Mouse (Mus musculus): Measurements from ENCODE around the gene Ppan. TPM values are rescaled to one million over a fixed set of nuclear protein-coding genes. Genes with fewer than 3 reads are reported as not detected.

Ppan gene
- polyA plus RNA-seq, 1 experiment from 2014 or later, result 75.1 TPM

DNA sequence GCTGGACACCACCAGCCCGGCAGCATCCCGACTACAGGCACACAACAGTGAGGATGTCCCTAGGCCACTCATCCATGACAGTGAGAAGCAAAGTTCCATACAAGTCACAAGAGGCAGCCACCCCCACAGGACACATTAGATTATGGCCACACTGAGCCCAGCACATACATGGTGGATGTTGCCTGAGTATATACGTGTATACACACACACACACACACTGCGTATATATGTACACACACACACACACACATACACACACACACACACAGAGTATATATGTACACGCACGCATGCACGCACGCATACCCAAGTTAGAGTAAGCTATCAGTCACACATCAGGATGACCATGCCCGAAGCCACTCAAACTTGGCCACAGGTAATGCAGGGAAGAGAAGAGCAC lies 7.4 kb downstream of the Ppan start:
- H3K4me3 ChIP-seq (ENCODE audit: low read depth, low read length), result no peak overlapping the region
- WGBS, result 95% methylated on average over 9 of the region's 9 CpGs
- ATAC-seq (replicated peaks; ENCODE audit: low FRiP score) (no peak), DNase-seq (ENCODE audit: low spot score) (no peak)
- H3K4me1 ChIP-seq (replicated peaks; ENCODE audit: control insufficient read depth, insufficient read depth, low read length), result peaks cover 12% of the 10 kb centered on the region; the same call in 1 of the 2 replicates
- no peaks in the 10 kb centered on the region for H3K27me3 ChIP-seq (ENCODE audit: control insufficient read depth, insufficient read depth, low read length)
- H3K9me3 ChIP-seq (ENCODE audit: control insufficient read depth, low read length), result no peaks in the 10 kb centered on the region
- no peak overlapping the region for H3K27ac ChIP-seq (ENCODE audit: low read depth, low read length)
- H3K4me2 ChIP-seq (ENCODE audit: low read depth, low read length, severe bottlenecking), result no peak overlapping the region
- H3K36me3 ChIP-seq (ENCODE audit: control insufficient read depth, insufficient read depth, low read length), result peaks cover 23% of the 10 kb centered on the region
- H3K9ac ChIP-seq (ENCODE audit: low read length), result no peak overlapping the region

DNA sequence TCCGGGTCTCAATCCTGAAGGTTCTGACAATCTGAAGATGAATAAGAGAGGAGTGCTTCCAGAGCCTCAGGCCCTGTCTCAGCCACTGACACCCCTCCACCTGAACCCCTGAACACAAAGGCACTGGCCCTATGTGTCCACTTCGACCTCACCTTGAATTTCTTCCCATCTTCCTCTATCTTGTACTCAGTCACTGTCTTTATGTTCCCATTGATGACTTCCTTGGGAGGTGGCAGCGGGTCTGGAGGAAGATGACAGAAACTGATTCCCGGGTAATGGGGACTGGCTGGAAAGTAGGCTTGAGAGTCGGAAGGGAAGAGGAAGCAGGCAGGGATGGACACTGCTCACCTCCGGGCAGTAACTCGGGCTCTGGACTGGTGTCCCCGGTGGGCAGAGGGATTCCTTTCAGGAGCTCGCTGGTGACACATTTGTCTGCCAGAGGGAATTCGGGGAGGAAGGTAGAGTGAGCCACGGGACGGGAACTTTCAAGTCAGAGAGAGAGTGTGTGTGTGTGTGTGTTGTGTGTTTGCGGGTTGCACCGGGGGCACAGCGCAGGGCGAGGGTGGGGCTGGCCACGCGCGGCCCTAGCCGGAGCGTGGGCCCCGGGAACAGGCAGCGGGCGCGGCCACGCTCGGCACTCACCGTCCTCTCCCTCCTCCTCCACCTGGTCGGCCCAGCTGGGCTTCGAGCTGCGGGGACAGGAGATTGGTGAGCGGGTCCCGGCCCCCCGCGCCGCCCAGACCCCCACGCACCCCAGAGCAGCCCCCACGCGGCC lies 9.9 kb downstream of the Ppan start:
- DNase-seq (ENCODE audit: low spot score), result no peak
- peaks cover 12% of the 10 kb centered on the region; the same call in 1 of the 2 replicates for H3K4me1 ChIP-seq (replicated peaks; ENCODE audit: control insufficient read depth, insufficient read depth, low read length)
- H3K27me3 ChIP-seq (ENCODE audit: control insufficient read depth, insufficient read depth, low read length), result no peaks in the 10 kb centered on the region
- whole genome bisulfite sequencing, result 4% methylated on average over 37 of the region's 39 CpGs
- ATAC-seq (replicated peaks; ENCODE audit: low FRiP score), result peak; percentile 67
- H3K9ac ChIP-seq (ENCODE audit: low read length), result peak overlapping the region; percentile 89
- H3K4me3 ChIP-seq (ENCODE audit: low read depth, low read length), result peak overlapping the region; percentile 97
- no peaks in the 10 kb centered on the region for H3K9me3 ChIP-seq (ENCODE audit: control insufficient read depth, low read length)
- peak overlapping the region; percentile 97 for H3K4me2 ChIP-seq (ENCODE audit: low read depth, low read length, severe bottlenecking)
- peaks cover 11% of the 10 kb centered on the region; the same call in 1 of the 2 replicates for H3K36me3 ChIP-seq (ENCODE audit: control insufficient read depth, insufficient read depth, low read length)
- H3K27ac ChIP-seq (ENCODE audit: low read depth, low read length), result no peak overlapping the region

DNA sequence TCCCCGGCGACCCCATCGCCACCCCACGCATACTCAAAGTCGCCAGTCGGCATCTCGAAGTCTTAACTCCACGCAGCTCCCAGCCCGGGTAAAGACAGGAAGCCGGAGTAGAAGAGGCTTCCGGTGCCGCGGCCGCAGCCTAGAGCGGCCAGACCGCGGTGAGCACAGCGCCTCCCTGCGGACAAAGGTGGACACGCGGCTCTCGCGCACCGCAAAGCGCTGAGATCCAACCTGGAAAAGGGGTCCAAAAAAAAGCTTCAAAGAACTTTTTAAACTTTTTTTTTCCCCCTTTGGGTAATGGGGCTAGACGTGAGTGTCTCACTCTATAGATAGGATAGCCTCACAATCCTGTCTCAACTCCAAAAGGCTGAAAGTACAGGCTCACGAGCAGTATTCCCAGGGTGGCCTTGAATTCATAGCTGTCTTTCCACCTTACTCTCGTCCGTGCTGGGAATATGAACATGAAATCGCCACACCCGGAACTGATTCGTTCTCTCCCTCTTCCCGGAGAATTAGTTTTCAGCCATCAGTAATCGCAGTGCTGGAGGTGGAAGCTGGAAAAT lies 10.6 kb downstream of the Ppan start, which contains the start of gene Eif3g:
TSS of gene Eif3g (minus strand) at position 113 of the 563 bp plus-strand sequence.
- no peak within 1 kb of the TSS for H3K27ac ChIP-seq (ENCODE audit: low read depth, low read length)

DNA sequence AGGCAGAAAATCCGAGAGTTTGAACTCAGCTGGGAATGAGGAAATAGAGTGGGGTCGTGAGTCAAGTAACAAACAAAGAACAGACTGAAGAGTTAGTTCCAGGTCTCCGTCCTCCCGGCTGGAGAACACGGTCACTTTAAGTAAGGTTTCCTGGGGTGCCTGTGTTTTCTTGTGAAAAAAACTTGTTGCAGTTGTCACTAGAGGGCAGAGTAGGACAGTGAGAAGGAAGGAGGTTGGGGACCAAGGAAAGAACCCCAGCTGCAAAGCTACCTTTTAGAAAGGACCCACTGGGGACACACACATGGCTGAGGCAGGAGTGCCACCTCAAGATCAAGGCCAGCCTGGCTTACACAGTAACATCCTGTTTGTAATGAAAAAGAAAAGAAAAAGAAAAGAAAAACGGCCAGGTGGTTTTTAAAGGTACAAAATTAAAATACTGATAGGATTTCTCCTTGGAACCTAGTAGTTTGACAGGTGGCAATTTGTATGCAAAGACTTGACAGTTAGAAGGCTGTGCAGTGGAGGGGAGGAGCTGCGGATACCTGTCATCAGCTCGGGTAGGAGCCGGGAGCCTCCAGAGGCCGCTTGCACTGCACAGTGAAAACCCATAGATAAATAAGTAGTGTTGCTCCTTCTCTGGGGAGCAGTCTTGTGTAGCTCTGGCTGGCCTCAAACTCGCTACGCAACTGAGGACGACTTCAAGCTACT lies 13.6 kb downstream of the Ppan start:
- no peak overlapping the region for H3K4me2 ChIP-seq (ENCODE audit: low read depth, low read length, severe bottlenecking)
- H3K27me3 ChIP-seq (ENCODE audit: control insufficient read depth, insufficient read depth, low read length), result no peaks in the 10 kb centered on the region
- H3K9me3 ChIP-seq (ENCODE audit: control insufficient read depth, low read length), result no peaks in the 10 kb centered on the region
- DNase-seq (ENCODE audit: low spot score) (no peak), ATAC-seq (replicated peaks; ENCODE audit: low FRiP score) (no peak)
- WGBS, result 20% methylated on average over 13 of the region's 13 CpGs
- no peak overlapping the region for H3K4me3 ChIP-seq (ENCODE audit: low read depth, low read length)
- peaks cover 8% of the 10 kb centered on the region for H3K36me3 ChIP-seq (ENCODE audit: control insufficient read depth, insufficient read depth, low read length)
- peaks cover 12% of the 10 kb centered on the region; the same call in 1 of the 2 replicates for H3K4me1 ChIP-seq (replicated peaks; ENCODE audit: control insufficient read depth, insufficient read depth, low read length)
- 0 out of 2 replicates have a peak overlapping the region, but pooled peaks have one; percentile 6 for H3K9ac ChIP-seq (ENCODE audit: low read length)
- H3K27ac ChIP-seq (ENCODE audit: low read depth, low read length), result no peak overlapping the region

More for the DNA sequence above, 10.6 kb downstream of the Ppan start, which contains the start of gene Eif3g:
- DNase-seq (ENCODE audit: low spot score) (peak; percentile 93), ATAC-seq (replicated peaks; ENCODE audit: low FRiP score) (peak; percentile 85)
- peak within 1 kb of the TSS; percentile 89 for H3K9ac ChIP-seq (ENCODE audit: low read length)
- H3K4me3 ChIP-seq (ENCODE audit: low read depth, low read length), result peak within 1 kb of the TSS; percentile 97
- WGBS, result 8% methylated on average over 34 of the region's 34 CpGs
- peaks cover 11% of the 10 kb centered on the region; the same call in 1 of the 2 replicates for H3K36me3 ChIP-seq (ENCODE audit: control insufficient read depth, insufficient read depth, low read length)
- H3K9me3 ChIP-seq (ENCODE audit: control insufficient read depth, low read length), result no peaks in the 10 kb centered on the region
- H3K27me3 ChIP-seq (ENCODE audit: control insufficient read depth, insufficient read depth, low read length), result no peaks in the 10 kb centered on the region
- H3K4me1 ChIP-seq (replicated peaks; ENCODE audit: control insufficient read depth, insufficient read depth, low read length), result peaks cover 12% of the 10 kb centered on the region; the same call in 1 of the 2 replicates
- H3K4me2 ChIP-seq (ENCODE audit: low read depth, low read length, severe bottlenecking), result peak within 1 kb of the TSS; percentile 97

DNA sequence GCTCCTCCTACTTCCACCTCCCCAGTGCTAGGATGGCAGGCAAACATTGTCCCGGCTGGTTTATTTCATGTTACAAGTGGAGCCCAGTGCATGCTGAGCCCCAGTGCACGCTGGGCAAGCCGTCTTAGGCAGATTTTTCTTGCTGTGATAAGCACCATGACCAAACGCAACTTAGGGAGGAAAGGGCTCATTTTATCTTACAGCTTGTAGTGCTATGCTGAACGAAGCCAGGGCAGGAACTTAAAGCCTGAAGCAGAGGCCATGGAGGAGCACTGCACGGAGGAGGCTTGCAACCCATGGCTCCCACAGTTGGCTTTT lies 14.2 kb downstream of the Ppan start:
- no peaks in the 10 kb centered on the region for H3K27me3 ChIP-seq (ENCODE audit: control insufficient read depth, insufficient read depth, low read length)
- 0 out of 2 replicates have a peak overlapping the region, but pooled peaks have one; percentile 6 for H3K9ac ChIP-seq (ENCODE audit: low read length)
- no peak overlapping the region for H3K27ac ChIP-seq (ENCODE audit: low read depth, low read length)
- DNase-seq (ENCODE audit: low spot score), result no peak
- no peak overlapping the region for H3K4me3 ChIP-seq (ENCODE audit: low read depth, low read length)
- H3K9me3 ChIP-seq (ENCODE audit: control insufficient read depth, low read length), result no peaks in the 10 kb centered on the region
- H3K36me3 ChIP-seq (ENCODE audit: control insufficient read depth, insufficient read depth, low read length), result peaks cover 8% of the 10 kb centered on the region
- ATAC-seq (replicated peaks; ENCODE audit: low FRiP score), result no peak
- H3K4me1 ChIP-seq (replicated peaks; ENCODE audit: control insufficient read depth, insufficient read depth, low read length), result peaks cover 7% of the 10 kb centered on the region; the same call in 1 of the 2 replicates
- WGBS, result 53% methylated on average over 6 of the region's 6 CpGs
- H3K4me2 ChIP-seq (ENCODE audit: low read depth, low read length, severe bottlenecking), result no peak overlapping the region

DNA sequence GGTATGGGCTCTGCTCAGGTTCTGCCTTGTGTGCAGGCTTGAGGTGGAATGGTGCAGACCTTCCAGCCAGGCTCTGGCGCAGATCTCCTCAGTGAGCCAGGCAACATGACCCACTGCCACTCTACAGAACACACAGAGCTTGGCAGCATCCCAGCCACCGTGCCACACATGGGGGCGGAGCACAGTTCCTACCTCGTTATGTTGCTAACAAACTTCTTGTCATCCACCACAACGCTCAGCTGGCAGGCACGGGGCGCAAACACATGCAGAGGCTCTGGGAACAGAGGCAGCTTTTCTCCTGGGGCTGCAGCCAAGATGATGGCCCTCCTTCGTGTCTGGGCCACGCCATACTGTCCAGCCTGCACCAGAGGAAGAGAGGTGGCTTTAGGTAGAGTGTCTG lies 22.0 kb downstream of the Ppan start:
- no peak overlapping the region for H3K4me3 ChIP-seq (ENCODE audit: low read depth, low read length)
- H3K27me3 ChIP-seq (ENCODE audit: control insufficient read depth, insufficient read depth, low read length), result no peaks in the 10 kb centered on the region
- H3K9me3 ChIP-seq (ENCODE audit: control insufficient read depth, low read length), result no peaks in the 10 kb centered on the region
- H3K9ac ChIP-seq (ENCODE audit: low read length), result no peak overlapping the region
- peaks cover 55% of the 10 kb centered on the region for H3K36me3 ChIP-seq (ENCODE audit: control insufficient read depth, insufficient read depth, low read length)
- no peaks in the 10 kb centered on the region for H3K4me1 ChIP-seq (replicated peaks; ENCODE audit: control insufficient read depth, insufficient read depth, low read length)
- DNase-seq (ENCODE audit: low spot score) (no peak), ATAC-seq (replicated peaks; ENCODE audit: low FRiP score) (no peak)
- H3K4me2 ChIP-seq (ENCODE audit: low read depth, low read length, severe bottlenecking), result no peak overlapping the region
- WGBS, result 91% methylated on average over 9 of the region's 9 CpGs
- no peak overlapping the region for H3K27ac ChIP-seq (ENCODE audit: low read depth, low read length)

DNA sequence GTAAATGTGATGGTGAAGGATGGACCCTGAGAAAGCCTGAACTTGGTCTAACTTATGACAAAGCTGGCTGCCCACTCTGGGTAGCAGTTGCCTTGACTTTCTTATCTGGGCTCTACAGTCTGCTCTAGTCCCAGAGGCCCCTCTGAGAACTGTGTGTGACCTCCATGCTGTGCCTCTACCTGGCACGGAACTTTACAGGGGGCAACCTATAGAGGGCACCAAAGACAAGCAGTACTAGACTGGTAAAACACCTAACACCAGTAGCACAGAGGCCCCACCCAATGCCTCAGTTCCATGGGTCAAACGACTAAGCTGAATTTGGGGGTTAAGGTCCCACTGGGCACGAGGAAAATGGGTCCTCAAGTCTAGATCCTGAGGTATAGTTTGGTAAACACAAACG lies 28.2 kb downstream of the Ppan start:
- Histone ChIP-seq H3K4me1 (replicated peaks; ENCODE audit: control insufficient read depth, insufficient read depth, low read length) (no peaks in the 10 kb centered on the region), H3K36me3 (ENCODE audit: control insufficient read depth, insufficient read depth, low read length) (peaks cover 61% of the 10 kb centered on the region), H3K9ac (ENCODE audit: low read length) (no peak overlapping the region), H3K9me3 (ENCODE audit: control insufficient read depth, low read length) (no peaks in the 10 kb centered on the region), H3K27me3 (ENCODE audit: control insufficient read depth, insufficient read depth, low read length) (no peaks in the 10 kb centered on the region), H3K27ac (ENCODE audit: low read depth, low read length) (no peak overlapping the region), H3K4me3 (ENCODE audit: low read depth, low read length) (no peak overlapping the region), H3K4me2 (ENCODE audit: low read depth, low read length, severe bottlenecking) (no peak overlapping the region)
- 88% methylated on average over 4 of the region's 4 CpGs for WGBS
- ATAC-seq (replicated peaks; ENCODE audit: low FRiP score) (no peak), DNase-seq (ENCODE audit: low spot score) (no peak)

DNA sequence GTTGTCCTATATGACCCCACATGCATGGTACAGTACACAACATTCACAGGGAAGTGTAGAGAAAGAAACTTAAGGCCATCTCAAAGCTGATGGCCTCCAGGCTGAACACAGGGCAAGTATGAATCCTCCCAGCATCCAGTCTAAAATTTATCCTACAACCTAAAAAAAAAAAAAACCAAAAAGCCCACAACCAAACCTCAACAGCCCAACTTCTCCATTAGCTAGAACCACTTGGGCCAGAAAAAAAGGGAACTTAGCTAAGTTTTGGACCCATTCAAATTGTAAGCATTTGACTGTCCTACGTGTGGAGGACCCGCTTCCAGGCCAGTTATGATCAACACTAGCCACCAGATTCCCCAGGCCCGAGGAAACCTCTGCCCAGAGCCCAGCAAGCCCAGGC lies 35.3 kb downstream of the Ppan start:
- peaks cover 47% of the 10 kb centered on the region; the same call in 1 of the 2 replicates for H3K36me3 ChIP-seq (ENCODE audit: control insufficient read depth, insufficient read depth, low read length)
- no peaks in the 10 kb centered on the region for H3K9me3 ChIP-seq (ENCODE audit: control insufficient read depth, low read length)
- no peak overlapping the region for H3K4me3 ChIP-seq (ENCODE audit: low read depth, low read length)
- no peak for ATAC-seq (replicated peaks; ENCODE audit: low FRiP score)
- no peaks in the 10 kb centered on the region for H3K27me3 ChIP-seq (ENCODE audit: control insufficient read depth, insufficient read depth, low read length)
- no peak for DNase-seq (ENCODE audit: low spot score)
- H3K4me1 ChIP-seq (replicated peaks; ENCODE audit: control insufficient read depth, insufficient read depth, low read length), result no peaks in the 10 kb centered on the region
- no peak overlapping the region for H3K27ac ChIP-seq (ENCODE audit: low read depth, low read length)
- H3K4me2 ChIP-seq (ENCODE audit: low read depth, low read length, severe bottlenecking), result no peak overlapping the region
- no peak overlapping the region for H3K9ac ChIP-seq (ENCODE audit: low read length)
- whole genome bisulfite sequencing, result 91% methylated on average over 3 of the region's 3 CpGs

Measured in forebrain, embryonic 11.5 days (tissue).